Mouse (Mus musculus) MEL (cell line): ENCODE data around the gene Cpxm2.

Experiments used
- CTCF ChIP-seq, 3 experiments: IDR thresholded peaks in 2 of 3; conservative IDR thresholded peaks in 1 of 3; 2 replicates each; pipeline ENCODE4 v1.5.1; 2011 to 2012; ENCODE audit warnings: low read length in 3 of 3, low read depth in 2 of 3, mild to moderate bottlenecking in 2 of 3, improper control_type of control experiment in 1 of 3, inconsistent platforms in 1 of 3, mixed read lengths in 1 of 3, moderate library complexity in 1 of 3; ENCODE audit not compliant: control insufficient read depth in 1 of 3, insufficient read depth in 1 of 3, poor library complexity in 1 of 3, severe bottlenecking in 1 of 3
- TAL1 ChIP-seq: IDR thresholded peaks from 2 replicates; pipeline ENCODE4 v1.6.1; 2012; ENCODE audit warnings: mild to moderate bottlenecking, inconsistent platforms, low read length, moderate library complexity, mixed read lengths

DNA sequence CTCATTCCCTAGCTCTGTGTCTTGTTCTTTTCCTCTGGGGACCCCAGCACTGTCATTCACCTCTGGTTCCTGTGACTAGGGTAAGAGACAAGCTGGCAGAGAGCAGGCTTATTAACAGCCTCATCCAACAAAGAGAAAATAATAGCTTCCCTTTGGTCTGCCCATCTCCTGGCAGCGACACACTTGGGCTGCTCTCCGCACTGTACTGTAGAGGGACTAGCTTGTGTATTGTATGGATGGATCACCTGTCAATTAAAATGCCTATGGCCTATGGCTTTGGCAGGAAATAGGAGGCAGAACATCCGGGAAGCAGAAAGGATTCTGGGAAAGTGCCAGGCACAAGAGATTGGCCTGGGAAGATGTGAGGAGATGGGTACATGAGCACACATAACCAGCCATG lies 7.7 kb upstream of the Cpxm2 start:
- TF ChIP-seq TAL1 (no peak), CTCF (IDR thresholded peaks at IDR 0.05 in 2 of 3, conservative IDR thresholded peaks at IDR 0.05 in 1 of 3; ENCODE audit: control insufficient read depth in 1 of 3, insufficient read depth in 1 of 3, low read depth in 2 of 3, low read length in 3 of 3, poor library complexity in 1 of 3, severe bottlenecking in 1 of 3) (no peak)
